Mouse (Mus musculus): ENCODE measurements around the gene Tjp3.
"Not testable (repeated sequence)": the region's sequence is repeated elsewhere in the genome, so short reads cannot be mapped to it uniquely, and the experiment has no call there.

Tjp3 gene

GRCm38 (mm10) chr10:81236471-81237268, 54.7 kb downstream of the Tjp3 start:
- DNase-seq (ENCODE audit: extremely low spot score, low read depth, low spot score): no peak

GRCm38 (mm10) chr10:81234206-81234605, 57.2 kb downstream of the Tjp3 start:
- DNase-seq (ENCODE audit: extremely low spot score, low read depth, low spot score): no peak

GRCm38 (mm10) chr10:81233226-81233585, 58.2 kb downstream of the Tjp3 start:
- DNase-seq (ENCODE audit: extremely low spot score, low read depth, low spot score): no peak

DNA sequence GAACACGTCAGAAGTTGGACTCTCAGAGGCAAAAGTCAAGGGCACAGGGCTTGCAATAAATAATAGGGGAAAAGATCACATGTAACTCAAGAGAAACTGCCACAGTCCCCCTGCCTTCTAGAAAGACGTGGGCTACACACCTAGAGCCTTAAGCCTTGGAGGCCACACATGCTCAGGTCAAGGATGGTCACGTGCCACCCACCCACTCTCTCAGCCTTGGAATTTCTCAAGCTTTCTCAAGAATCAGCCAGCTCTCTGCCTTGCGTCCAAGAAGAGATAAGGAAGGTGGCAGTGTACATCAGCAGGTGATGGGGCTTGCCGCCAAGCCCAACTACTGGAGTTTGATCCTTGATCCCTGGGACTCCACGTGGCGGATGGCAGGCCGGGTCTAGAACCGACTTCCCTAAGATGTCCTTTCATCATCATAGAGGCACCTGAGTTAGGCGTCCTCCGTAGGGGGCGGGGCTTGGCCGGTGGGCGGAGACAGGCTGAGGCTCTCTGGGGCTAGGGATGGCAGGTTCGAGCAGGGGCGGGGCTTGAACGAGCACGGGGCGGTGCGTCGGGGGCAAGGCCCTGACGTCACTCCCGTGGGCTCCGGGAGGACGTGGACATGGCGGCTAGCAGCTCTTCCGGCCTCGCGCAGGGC, 58.7 kb downstream of the Tjp3 start, which contains the start of gene Zfr2:
TSS of gene Zfr2 (plus strand) at position 576 of the 646 bp plus-strand sequence.
- DNase-seq (ENCODE audit: extremely low spot score, low read depth, low spot score): peak; percentile 44

- no peak for DNase-seq (ENCODE audit: extremely low spot score, low read depth, low spot score)
Observed at GRCm38 (mm10) chr10:81231436-81231835, 59.9 kb downstream of the Tjp3 start.

- no peak for DNase-seq (ENCODE audit: extremely low spot score, low read depth, low spot score)
Observed at GRCm38 (mm10) chr10:81230438-81231332, 60.7 kb downstream of the Tjp3 start, which contains the start of gene Atcay. TSS of gene Atcay (minus strand) at chr10:81230833.

DNA sequence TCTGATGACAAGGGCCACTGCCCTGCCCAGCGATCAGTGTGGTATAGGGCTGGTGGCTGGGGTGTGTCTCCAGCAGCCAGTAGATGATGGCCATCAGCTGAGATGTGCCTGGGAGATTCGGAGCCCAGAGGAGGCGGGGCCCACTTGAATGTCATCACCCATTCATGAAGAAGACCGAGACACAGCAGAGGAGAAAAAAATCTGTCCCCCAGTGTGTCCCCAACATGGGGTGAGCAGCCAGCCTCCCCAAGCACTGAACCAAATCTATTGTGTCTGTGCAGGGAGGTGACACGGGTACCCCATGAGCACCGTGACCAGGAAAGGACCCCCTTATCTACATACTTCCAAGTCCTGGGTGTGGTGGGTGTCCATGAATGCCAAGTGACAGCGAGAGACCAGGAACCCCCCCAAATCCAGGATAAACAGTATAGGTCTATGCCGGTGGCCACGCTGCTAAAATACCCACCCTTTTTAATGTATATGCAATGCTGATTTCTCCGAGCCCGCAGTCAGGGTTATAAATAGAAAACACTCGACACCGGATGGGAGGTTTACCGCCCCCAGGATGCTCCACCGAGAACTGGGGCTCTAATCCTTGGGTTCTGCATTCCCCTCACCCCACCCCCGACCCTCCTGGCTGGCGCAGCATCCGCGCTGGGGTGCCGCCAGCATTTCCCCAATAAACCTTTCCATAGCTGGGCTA, 61.5 kb downstream of the Tjp3 start:
- DNase-seq (ENCODE audit: extremely low spot score, low read depth, low spot score): no peak

DNA sequence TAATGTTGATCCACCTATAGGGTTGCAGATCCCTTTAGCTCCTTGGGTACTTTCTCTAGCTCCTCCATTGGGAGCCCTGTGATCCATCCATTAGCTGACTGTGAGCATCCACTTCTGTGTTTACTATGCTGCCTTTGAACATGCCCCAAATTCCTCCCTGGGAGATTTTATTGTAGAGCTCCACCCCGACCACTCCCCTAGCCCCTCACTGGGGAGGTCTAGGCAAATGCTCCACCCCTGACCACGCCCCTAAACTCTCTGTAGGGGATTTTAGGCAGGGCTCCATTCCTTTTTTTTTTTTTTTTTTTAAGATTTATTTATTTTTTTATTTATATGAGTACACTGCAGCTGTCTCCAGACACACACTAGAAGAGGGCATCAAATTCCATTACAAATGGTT, 67.7 kb downstream of the Tjp3 start:
- DNase-seq (ENCODE audit: extremely low spot score, low read depth, low spot score): not testable (repeated sequence)
